Mouse (Mus musculus): ENCODE results near the gene Gm48551.

The Gm48551 gene

GRCm38 (mm10) chr10:81404720-81405119 is 20.5 kb downstream of the Gm48551 start:
- DNase-seq, result no peak

GRCm38 (mm10) chr10:81405588-81406201 is 21.4 kb downstream of the Gm48551 start:
- peak; percentile 84 to 92 for DNase-seq

- peak in 1 of 2 experiments; percentile 58 for DNase-seq
Measured at GRCm38 (mm10) chr10:81406504-81407440, 22.5 kb downstream of the Gm48551 start.

- DNase-seq, result peak; percentile 86 to 88
Measured at GRCm38 (mm10) chr10:81407539-81408423, 23.5 kb downstream of the Gm48551 start.

- DNase-seq, result no peak
Measured at GRCm38 (mm10) chr10:81408424-81408729, 24.1 kb downstream of the Gm48551 start.

- DNase-seq, result peak; percentile 73 to 84
Measured at GRCm38 (mm10) chr10:81408871-81409291, 24.6 kb downstream of the Gm48551 start.

- DNase-seq, result no peak
Measured at GRCm38 (mm10) chr10:81409330-81409729, 25.1 kb downstream of the Gm48551 start.

GRCm38 (mm10) chr10:81410350-81410749 is 26.1 kb downstream of the Gm48551 start:
- DNase-seq, result no peak

GRCm38 (mm10) chr10:81410981-81411380 is 26.7 kb downstream of the Gm48551 start:
- DNase-seq, result no peak

GRCm38 (mm10) chr10:81411471-81412400 is 27.5 kb downstream of the Gm48551 start:
- DNase-seq, result peak; percentile 94

- DNase-seq, result peak in 1 of 2 experiments; percentile 64
Measured at GRCm38 (mm10) chr10:81412586-81413309, 28.5 kb downstream of the Gm48551 start.

GRCm38 (mm10) chr10:81413310-81414261 is 29.3 kb downstream of the Gm48551 start:
- peak; percentile 89 to 91 for DNase-seq

- no peak for DNase-seq
Measured at GRCm38 (mm10) chr10:81414682-81415081, 30.4 kb downstream of the Gm48551 start.

- no peak for DNase-seq
Measured at GRCm38 (mm10) chr10:81415146-81415545, 30.9 kb downstream of the Gm48551 start.

- DNase-seq, result peak; percentile 66 to 73
Measured at GRCm38 (mm10) chr10:81415549-81416310, 31.5 kb downstream of the Gm48551 start.

- DNase-seq, result peak; percentile 97 to 98
Measured at GRCm38 (mm10) chr10:81416581-81417226, 32.4 kb downstream of the Gm48551 start.

GRCm38 (mm10) chr10:81417227-81418215 is 33.3 kb downstream of the Gm48551 start:
- DNase-seq, result peak; percentile 29 to 44
